In the genomic region with DNA sequence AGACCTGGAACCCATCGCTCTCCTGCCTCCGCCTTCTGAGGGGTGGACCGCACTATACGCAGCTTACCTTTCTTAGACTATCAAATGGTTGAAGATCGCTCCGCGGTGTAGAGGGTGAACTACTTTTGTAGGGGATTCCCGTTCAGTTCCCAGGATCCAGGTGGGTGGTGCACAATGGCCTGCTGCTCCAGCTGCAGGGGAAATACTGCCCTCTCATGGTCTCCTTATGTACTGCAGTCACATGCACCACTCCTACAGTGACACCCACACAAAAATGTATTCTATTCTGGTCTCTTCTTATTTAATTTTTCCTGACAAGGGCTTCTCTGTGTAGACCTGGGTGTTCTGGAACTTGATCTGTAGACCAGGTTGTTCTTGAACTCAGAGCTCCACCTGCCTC, we compare ENCODE assay signal across 8 mouse cellular contexts. TPM values are rescaled to one million over a fixed set of nuclear protein-coding genes. Genes with fewer than 3 reads are reported as not detected.
DNase-seq lines count a peak whose midpoint lies in the region; ATAC-seq and TF ChIP-seq lines count a peak whose summit lies in the region.

A gene (minus strand): TSS at position 151 of the 400 bp plus-strand sequence.

- no peak for TF ChIP-seq EP300 in liver, embryonic 14.5 days (IDR thresholded peaks at IDR 0.05; ENCODE audit: low read depth)

- H3K36me3 ChIP-seq in neural tube, embryonic 11.5 days (ENCODE audit: control insufficient read depth, insufficient read depth, low read length), result no peaks in the 10 kb centered on the region
- H3K36me3 ChIP-seq in liver, embryonic 14.5 days (replicated peaks; ENCODE audit: control insufficient read depth, insufficient read depth, low read depth), result no peaks in the 10 kb centered on the region
- H3K36me3 ChIP-seq in stomach, embryonic 14.5 days (ENCODE audit: control insufficient read depth, insufficient read depth, low read length), result no peaks in the 10 kb centered on the region
- no peaks in the 10 kb centered on the region for H3K36me3 ChIP-seq in heart, embryonic 11.5 days (ENCODE audit: control insufficient read depth, insufficient read depth, low read length)

- H3K27me3 ChIP-seq in neural tube, embryonic 11.5 days (ENCODE audit: control insufficient read depth, insufficient read depth, low read length), result no peaks in the 10 kb centered on the region
- no peaks in the 10 kb centered on the region for H3K27me3 ChIP-seq in liver, embryonic 14.5 days (ENCODE audit: control insufficient read depth, insufficient read depth, low read length)
- no peaks in the 10 kb centered on the region for H3K27me3 ChIP-seq in stomach, embryonic 14.5 days (ENCODE audit: control insufficient read depth, insufficient read depth, low read length)
- H3K27me3 ChIP-seq in heart, embryonic 11.5 days (ENCODE audit: control insufficient read depth, insufficient read depth, low read length), result peaks cover 5% of the 10 kb centered on the region

- H3K4me1 ChIP-seq in neural tube, embryonic 11.5 days (ENCODE audit: control insufficient read depth, insufficient read depth, low read length), result no peaks in the 10 kb centered on the region
- H3K4me1 ChIP-seq in liver, embryonic 14.5 days (replicated peaks; ENCODE audit: control insufficient read depth in 2 of 2, insufficient read depth in 2 of 2, low read length in 1 of 2), result no peaks in the 10 kb centered on the region
- no peaks in the 10 kb centered on the region for H3K4me1 ChIP-seq in stomach, embryonic 14.5 days (ENCODE audit: control insufficient read depth, insufficient read depth, low read length)
- H3K4me1 ChIP-seq in heart, embryonic 11.5 days (ENCODE audit: control insufficient read depth, insufficient read depth, low read length), result no peaks in the 10 kb centered on the region

- peak; percentile 84 for TF ChIP-seq CTCF in liver, embryonic 14.5 days (IDR thresholded peaks at IDR 0.05; ENCODE audit: low read depth)

- no peaks in the 10 kb centered on the region for H3K9me3 ChIP-seq in neural tube, embryonic 11.5 days (ENCODE audit: control insufficient read depth, low read length)
- no peaks in the 10 kb centered on the region; the same call in 1 of the 2 replicates for H3K9me3 ChIP-seq in liver, embryonic 14.5 days (ENCODE audit: control insufficient read depth, low read length)
- no peaks in the 10 kb centered on the region for H3K9me3 ChIP-seq in stomach, embryonic 14.5 days (ENCODE audit: control insufficient read depth, low read depth, low read length)
- H3K9me3 ChIP-seq in heart, embryonic 11.5 days (replicated peaks; ENCODE audit: control insufficient read depth, low read length), result 0 out of 2 replicates have a peak, but pooled peaks cover 1% of the 10 kb centered on the region

- no peak within 1 kb of the TSS for H3K4me2 ChIP-seq in neural tube, embryonic 11.5 days (ENCODE audit: low read depth)
- no peak within 1 kb of the TSS for H3K4me2 ChIP-seq in liver, embryonic 14.5 days (ENCODE audit: low read depth)
- H3K4me2 ChIP-seq in stomach, embryonic 14.5 days (replicated peaks; ENCODE audit: low read depth, low read length), result no peak within 1 kb of the TSS
- H3K4me2 ChIP-seq in heart, embryonic 11.5 days, result no peak within 1 kb of the TSS

- WGBS in neural tube, embryonic 11.5 days, result 13% methylated on average over 8 of the region's 8 CpGs
- WGBS in liver, embryonic 14.5 days (ENCODE audit: insufficient replicate concordance), result 25% methylated on average over 8 of the region's 8 CpGs
- 22% methylated on average over 8 of the region's 8 CpGs for WGBS in stomach, embryonic 14.5 days
- WGBS in heart, embryonic 11.5 days (ENCODE audit: insufficient replicate concordance), result 13% methylated on average over 8 of the region's 8 CpGs

- no peak within 1 kb of the TSS for H3K27ac ChIP-seq in neural tube, embryonic 11.5 days (ENCODE audit: low read depth, low read length)
- no peak within 1 kb of the TSS for H3K27ac ChIP-seq in liver, embryonic 14.5 days
- H3K27ac ChIP-seq in stomach, embryonic 14.5 days (ENCODE audit: low read length), result no peak within 1 kb of the TSS
- no peak within 1 kb of the TSS for H3K27ac ChIP-seq in heart, embryonic 11.5 days (ENCODE audit: low read depth, low read length)

- ATAC-seq in neural tube, embryonic 11.5 days (ENCODE audit: insufficient read depth, low FRiP score, low TSS enrichment), result no peak
- ATAC-seq in hematopoietic stem cell, adult 5-6 weeks (replicated peaks in 1 of 2; ENCODE audit: insufficient read depth in 1 of 2, low FRiP score in 2 of 2, low TSS enrichment in 1 of 2, low read depth in 1 of 2, poor library complexity in 2 of 2, severe bottlenecking in 2 of 2), result peak; percentile 36 to 56; a peak in 2 of 4 replicates
- ATAC-seq in liver, embryonic 14.5 days (ENCODE audit: insufficient read depth), result no peak
- ATAC-seq in stomach, embryonic 14.5 days (ENCODE audit: insufficient number of reproducible peaks, insufficient read depth, low FRiP score, low read depth), result no peak
- no peak for ATAC-seq in heart, embryonic 11.5 days (replicated peaks; ENCODE audit: insufficient number of reproducible peaks, low FRiP score, low TSS enrichment)

- no peak within 1 kb of the TSS for H3K9ac ChIP-seq in neural tube, embryonic 11.5 days (ENCODE audit: low read length)
- H3K9ac ChIP-seq in liver, embryonic 14.5 days (replicated peaks), result no peak within 1 kb of the TSS
- H3K9ac ChIP-seq in stomach, embryonic 14.5 days (replicated peaks; ENCODE audit: low read depth, low read length), result no peak within 1 kb of the TSS
- no peak within 1 kb of the TSS for H3K9ac ChIP-seq in heart, embryonic 11.5 days (ENCODE audit: low read depth, low read length)

- no peak within 1 kb of the TSS for H3K4me3 ChIP-seq in neural tube, embryonic 11.5 days (ENCODE audit: low read depth, low read length)
- H3K4me3 ChIP-seq in liver, embryonic 14.5 days (ENCODE audit: insufficient read depth in 1 of 2, low read depth in 2 of 2, low read length in 2 of 2), result no peak within 1 kb of the TSS
- no peak within 1 kb of the TSS for H3K4me3 ChIP-seq in stomach, embryonic 14.5 days (ENCODE audit: low read depth, low read length)
- H3K4me3 ChIP-seq in heart, embryonic 11.5 days (ENCODE audit: low read depth, low read length), result no peak within 1 kb of the TSS

- peak; percentile 41 for DNase-seq in neural tube, embryonic 11.5 days (ENCODE audit: low spot score)
- no peak for DNase-seq in neural tube, embryonic 10.5 days (ENCODE audit: extremely low spot score, low spot score)
- no peak for DNase-seq in adrenal gland, postnatal 4 days (ENCODE audit: low spot score in 2 of 2)
- peak in 1 of 3 experiments; percentile 17 for DNase-seq in liver, embryonic 14.5 days (ENCODE audit: low read depth in 3 of 3, low spot score in 3 of 3)
- DNase-seq in gastrocnemius, adult 8-10 months (ENCODE audit: low spot score in 2 of 2), result no peak

RNA-seq across cellular contexts. Expression of the gene that starts here (rescaled TPM):
- polyA plus RNA-seq in neural tube, embryonic 11.5 days (2014; fragmentation: Nextera tagmentation; extraction: Ambion mirVana), result 1.7 and 2.9 TPM in 2 replicates
- total RNA-seq in adrenal gland, postnatal 4 days (2021), result 10 to 100 TPM; 17.9 to 21.9 TPM
- total RNA-seq in hematopoietic stem cell, adult 5-6 weeks (2017), result 9.2 and 9.7 TPM in 2 replicates
- 1.1 and 2.0 TPM in 2 replicates for polyA plus RNA-seq in liver, embryonic 14.5 days (2012; rRNA removed)
- 1.3 and 1.8 TPM in 2 replicates for polyA plus RNA-seq in liver, embryonic 14.5 days (2014; fragmentation: Nextera tagmentation; extraction: Ambion mirVana)
- 13.0 and 15.2 TPM in 2 replicates for polyA plus RNA-seq in stomach, embryonic 14.5 days (2014; fragmentation: Nextera tagmentation; extraction: Ambion mirVana)
- under 1 TPM in 2 of 4 experiments, not detected in 2; 0.19 to 0.40 TPM for total RNA-seq in gastrocnemius, adult 8-10 months (2022)
- polyA plus RNA-seq in heart, embryonic 11.5 days (2014; fragmentation: Nextera tagmentation; extraction: Ambion mirVana), result 5.4 and 6.2 TPM in 2 replicates

Comparison
In these comparisons a context has a peak if more than half of its experiments do, and no peak if none do; other contexts are left out.
1. ATAC-seq: peak in hematopoietic stem cell, adult 5-6 weeks (2 of 2); none in neural tube, embryonic 11.5 days (single experiment), liver, embryonic 14.5 days (single experiment), stomach, embryonic 14.5 days (single experiment) and heart, embryonic 11.5 days (single experiment).